Mouse (Mus musculus) liver, adult 2 months (tissue): ENCODE data around the gene Tmprss2. TPM values are rescaled to one million over a fixed set of nuclear protein-coding genes. Genes with fewer than 3 reads are reported as not detected.
"Not testable (repeated sequence)": the region's sequence is repeated elsewhere in the genome, so short reads cannot be mapped to it uniquely, and the experiment has no call there.

ENCODE experiments used
- DNase-seq: peaks from one replicate; pipeline ENCODE4 v3.0.0-alpha.2; 2011; ENCODE audit warnings: low read depth, low spot score; ENCODE audit errors: extremely low read depth
- H3K27ac ChIP-seq: fragments of 200-500 bp; replicated peaks from 2 replicates; pipeline ENCODE4 v1.5.1; 2012; ENCODE audit warnings: low read depth, mild to moderate bottlenecking, control low read depth, inconsistent platforms, low read length; ENCODE audit not compliant: insufficient read depth
- H3K27me3 ChIP-seq: fragments of 200-500 bp; 2 replicates; pipeline ENCODE4 v1.6.1; 2012; ENCODE audit warnings: mild to moderate bottlenecking, moderate library complexity, low read length, inconsistent platforms; ENCODE audit not compliant: control insufficient read depth, insufficient read depth
- H3K36me3 ChIP-seq: fragments of 200-500 bp; 2 replicates; pipeline ENCODE4 v1.6.1; 2012; ENCODE audit warnings: low read length, inconsistent platforms; ENCODE audit not compliant: control insufficient read depth, insufficient read depth
- H3K4me1 ChIP-seq: fragments of 200-500 bp; 2 replicates; pipeline ENCODE4 v1.6.1; 2011; ENCODE audit warnings: low read length; ENCODE audit not compliant: control insufficient read depth, insufficient read depth
- H3K4me3 ChIP-seq: fragments of 200-500 bp; 2 replicates; pipeline ENCODE4 v1.5.1; 2011; ENCODE audit warnings: low read depth, mild to moderate bottlenecking, control low read depth, low read length, moderate library complexity; ENCODE audit not compliant: insufficient read depth
- H3K79me2 ChIP-seq: fragments of 200-500 bp; 2 replicates; pipeline ENCODE4 v1.6.1; 2012; ENCODE audit warnings: inconsistent platforms, mild to moderate bottlenecking, low read length, moderate library complexity; ENCODE audit not compliant: control insufficient read depth, insufficient read depth
- H3K9ac ChIP-seq: fragments of 200-500 bp; 2 replicates; pipeline ENCODE4 v1.6.1; 2012; ENCODE audit warnings: low read depth, mild to moderate bottlenecking, control low read depth, inconsistent platforms, low read length
- CTCF ChIP-seq: fragments of 200-500 bp; IDR thresholded peaks from 2 replicates; pipeline ENCODE4 v1.5.1; 2011; ENCODE audit warnings: low read depth, low read length, control low read depth
- POLR2A ChIP-seq: fragments of 200-500 bp; IDR thresholded peaks from 2 replicates; pipeline ENCODE4 v1.6.1; 2011; ENCODE audit warnings: low read length, control low read depth; ENCODE audit not compliant: insufficient read depth; ENCODE audit errors: extremely low read depth
- WGBS: fragments of 180-500 bp; shearing (Covaris S2); methylation state at CpG from one replicate; pipeline ENCODE4 v1.1.7; 2018; 5-methylcytosine and 5-hydroxymethylcytosine counted together
- polyA plus RNA-seq: library from polyadenylated mRNA; depleted of rRNA; stranded (reverse); fragments of >200 nt; gene quantifications from 2 replicates; pipeline ENCODE4 v1.2.3, GENCODE M21; 2012
- total RNA-seq: library from RNA; depleted of rRNA; stranded (reverse); fragments of >200 nt; gene quantifications from 2 replicates; pipeline ENCODE4 v1.2.3, GENCODE M21; 2014

The Tmprss2 gene
- total and polyA plus RNA-seq, 2 experiments = 2.8 to 5.7 TPM

GRCm38 (mm10) chr16:97600591-97600990, 10.4 kb downstream of the Tmprss2 start:
- Histone ChIP-seq H3K9ac (no peak overlapping the region), H3K27me3 (no peaks in the 10 kb centered on the region), H3K36me3 (no peaks in the 10 kb centered on the region), H3K79me2 (no peaks in the 10 kb centered on the region), H3K27ac (no peak overlapping the region), H3K4me1 (no peaks in the 10 kb centered on the region), H3K4me3 (no peak overlapping the region)
- TF ChIP-seq POLR2A = no peak
- no peak for TF ChIP-seq CTCF
- DNase-seq = no peak
- 76% methylated on average over 2 of the region's 2 CpGs for WGBS

DNA sequence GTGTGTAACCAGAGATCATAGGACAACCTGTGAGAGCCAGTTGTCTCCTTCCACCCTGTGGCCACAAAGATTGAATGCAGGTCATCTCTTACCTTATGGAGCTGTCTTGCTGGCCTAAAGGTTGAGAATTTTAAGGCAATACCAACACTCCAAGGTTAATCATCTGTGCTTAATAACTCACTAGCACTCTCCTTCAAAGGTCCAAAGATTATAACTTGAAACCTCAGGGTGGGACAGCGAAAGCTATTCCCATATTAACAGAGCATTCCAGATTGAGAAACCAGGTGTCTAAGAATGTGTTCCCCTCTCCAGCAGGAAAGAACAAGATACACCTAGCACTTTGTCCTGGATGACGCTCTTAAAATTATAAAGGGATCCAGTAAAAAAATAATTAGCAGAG, 12.9 kb downstream of the Tmprss2 start:
- no peaks in the 10 kb centered on the region for H3K79me2 ChIP-seq
- no peak overlapping the region for H3K4me3 ChIP-seq
- H3K27ac ChIP-seq = no peak overlapping the region
- H3K9ac ChIP-seq = no peak overlapping the region
- H3K4me1 ChIP-seq = peaks cover 4% of the 10 kb centered on the region
- no peaks in the 10 kb centered on the region for H3K27me3 ChIP-seq
- no peaks in the 10 kb centered on the region for H3K36me3 ChIP-seq
- no peak for DNase-seq
- TF ChIP-seq POLR2A (no peak), CTCF (no peak)
- 97% methylated on average over 2 of the region's 2 CpGs for WGBS

DNA sequence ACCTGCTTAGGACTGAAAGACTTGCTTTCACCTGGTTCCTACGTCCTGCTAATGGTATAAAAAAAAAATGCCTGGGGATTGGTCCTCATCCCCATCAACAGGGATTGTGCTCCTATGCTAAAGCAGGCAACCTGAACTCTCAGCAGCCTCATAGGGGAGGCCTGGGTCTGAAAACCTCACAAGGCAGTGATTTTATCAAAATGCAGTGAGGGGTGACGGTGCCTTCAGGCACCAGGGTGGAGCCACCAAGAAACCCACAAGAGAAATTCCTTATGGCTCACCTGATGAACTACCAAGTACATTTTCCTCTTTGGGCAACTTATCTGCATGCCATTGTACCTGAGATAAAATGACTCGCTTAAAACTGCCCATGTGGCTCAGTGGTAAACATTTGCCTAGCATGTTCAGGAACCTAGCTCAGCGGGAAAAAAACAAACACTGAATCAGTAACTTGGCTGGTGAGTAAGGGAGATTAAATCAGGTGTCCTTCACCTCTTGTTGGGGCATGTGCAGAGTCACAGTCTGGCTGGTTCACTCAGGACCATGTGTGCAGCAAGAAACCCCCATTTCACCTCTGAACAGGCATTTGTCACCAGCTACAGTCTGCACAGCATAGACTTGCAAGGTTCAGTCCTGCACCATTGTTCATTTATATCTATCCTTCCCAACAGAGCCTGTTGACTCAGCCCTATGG, 17.0 kb downstream of the Tmprss2 start:
- Histone ChIP-seq H3K27me3 (no peaks in the 10 kb centered on the region), H3K4me1 (peaks cover 7% of the 10 kb centered on the region), H3K9ac (no peak overlapping the region), H3K27ac (peak overlapping the region; percentile 65), H3K36me3 (no peaks in the 10 kb centered on the region), H3K4me3 (no peak overlapping the region), H3K79me2 (no peaks in the 10 kb centered on the region)
- peak; percentile 92 for DNase-seq
- 28% methylated on average over 4 of the region's 4 CpGs for WGBS
- TF ChIP-seq CTCF (no peak), POLR2A (no peak)

DNA sequence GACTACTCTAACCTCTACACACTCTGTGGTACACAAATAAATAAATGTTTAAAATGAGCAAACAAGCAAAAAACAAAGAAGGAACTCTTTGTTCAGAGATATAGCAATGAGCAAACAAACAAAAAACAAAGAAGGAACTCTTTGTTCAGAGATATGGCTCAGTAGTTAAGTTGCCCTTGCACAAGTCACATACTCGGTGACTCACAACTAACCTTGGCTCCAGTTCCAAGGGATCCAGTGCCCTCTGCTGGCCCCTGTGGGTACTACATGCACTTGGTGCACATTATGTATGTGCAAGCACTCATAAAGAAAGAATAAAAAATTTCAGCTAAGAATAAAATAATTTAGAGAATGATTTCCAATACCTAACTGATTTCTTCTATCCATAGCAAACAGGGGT, 17.9 kb downstream of the Tmprss2 start:
- TF ChIP-seq POLR2A (no peak), CTCF (peak; percentile 80)
- H3K27ac ChIP-seq = no peak overlapping the region
- 2% methylated on average over 1 of the region's 1 CpGs for WGBS

GRCm38 (mm10) chr16:97591512-97591911, 19.5 kb downstream of the Tmprss2 start:
- no peak overlapping the region for H3K4me3 ChIP-seq
- no peaks in the 10 kb centered on the region for H3K79me2 ChIP-seq
- H3K36me3 ChIP-seq = no peaks in the 10 kb centered on the region
- no peaks in the 10 kb centered on the region for H3K27me3 ChIP-seq
- no peak for TF ChIP-seq POLR2A
- TF ChIP-seq CTCF = no peak
- H3K9ac ChIP-seq = no peak overlapping the region
- DNase-seq = peak; percentile 59
- no peak overlapping the region for H3K27ac ChIP-seq
- H3K4me1 ChIP-seq = peaks cover 7% of the 10 kb centered on the region
- 67% methylated on average over 2 of the region's 2 CpGs for WGBS

More for the DNA sequence above, 17.9 kb downstream of the Tmprss2 start:
- Histone ChIP-seq H3K4me1 (peaks cover 7% of the 10 kb centered on the region), H3K27me3 (no peaks in the 10 kb centered on the region), H3K79me2 (no peaks in the 10 kb centered on the region), H3K4me3 (no peak overlapping the region), H3K36me3 (no peaks in the 10 kb centered on the region), H3K9ac (no peak overlapping the region)
- DNase-seq = peak; percentile 74

- DNase-seq, H3K4me1 ChIP-seq, H3K27me3 ChIP-seq, H3K27ac ChIP-seq, H3K36me3 ChIP-seq, H3K4me3 ChIP-seq, H3K79me2 ChIP-seq, H3K9ac ChIP-seq: not testable (repeated sequence)
- 88% methylated on average over 1 of the region's 1 CpGs for WGBS
Measured at GRCm38 (mm10) chr16:97582876-97583275, 28.1 kb downstream of the Tmprss2 start.
